Mouse (Mus musculus) kidney, embryonic 14.5 days (tissue): ENCODE results near the gene Get4. TPM values are rescaled to one million over a fixed set of nuclear protein-coding genes. Genes with fewer than 3 reads are reported as not detected.

ENCODE experiments used
- ATAC-seq: fragments of 200-750 bp; cut with Nextera tagmentation; 2 replicates; pipeline ENCODE4 v1.8.0; 2017; ENCODE audit warnings: moderate number of reproducible peaks, mild to moderate bottlenecking, moderate TSS enrichment, moderate library complexity; ENCODE audit not compliant: low FRiP score, low TSS enrichment
- H3K27ac ChIP-seq: fragments of 300-500 bp; sonication (generic); 2 replicates; pipeline ENCODE4 v1.5.1; 2014; ENCODE audit warnings: low read depth, mild to moderate bottlenecking, low read length, moderate library complexity, mixed read lengths
- H3K27me3 ChIP-seq: fragments of 300-500 bp; sonication (generic); 2 replicates; pipeline ENCODE4 v1.6.1; 2014; ENCODE audit warnings: mild to moderate bottlenecking, low read length; ENCODE audit not compliant: control insufficient read depth, insufficient read depth
- H3K36me3 ChIP-seq: fragments of 300-500 bp; sonication (generic); 2 replicates; pipeline ENCODE4 v1.6.1; 2014; ENCODE audit warnings: low read length, mixed read lengths; ENCODE audit not compliant: control insufficient read depth, insufficient read depth
- H3K4me1 ChIP-seq: fragments of 300-500 bp; sonication (generic); 2 replicates; pipeline ENCODE4 v1.6.1; 2014; ENCODE audit warnings: low read length, mixed read lengths; ENCODE audit not compliant: control insufficient read depth, insufficient read depth
- H3K4me2 ChIP-seq: fragments of 300-500 bp; sonication (generic); replicated peaks from 2 replicates; pipeline ENCODE4 v1.6.1; 2014; ENCODE audit warnings: low read depth, mild to moderate bottlenecking, low read length
- H3K4me3 ChIP-seq: fragments of 300-500 bp; sonication (generic); 2 replicates; pipeline ENCODE4 v1.5.1; 2014; ENCODE audit warnings: mild to moderate bottlenecking, low read length
- H3K9ac ChIP-seq: fragments of 300-500 bp; sonication (generic); 2 replicates; pipeline ENCODE4 v1.6.1; 2014; ENCODE audit warnings: low read depth, mild to moderate bottlenecking, low read length, moderate library complexity
- H3K9me3 ChIP-seq: fragments of 300-500 bp; sonication (generic); 2 replicates; pipeline ENCODE4 v1.6.1; 2016; ENCODE audit warnings: low read length; ENCODE audit not compliant: control insufficient read depth
- WGBS: fragments of 180-500 bp; shearing (Covaris S2); extraction: QIAGEN DNeasy Blood & Tissue Kit; methylation state at CpG from one replicate; pipeline ENCODE4 v1.1.7; 2014; 5-methylcytosine and 5-hydroxymethylcytosine counted together
- polyA plus RNA-seq: library from polyadenylated mRNA; unstranded; fragments of >200 nt; fragmentation: Nextera tagmentation; extraction: Ambion mirVana; gene quantifications from 2 replicates; pipeline ENCODE4 v1.2.1, GENCODE M21; 2014

Get4 gene
- polyA plus RNA-seq, 1 experiment from 2014 or later: 156 TPM

GRCm38 (mm10) chr5:139251736-139252080 lies 416 bp upstream of the Get4 start:
- Histone ChIP-seq H3K27me3 (no peaks in the 10 kb centered on the region), H3K36me3 (peaks cover 35% of the 10 kb centered on the region), H3K9ac (peak overlapping the region; percentile 77), H3K9me3 (no peaks in the 10 kb centered on the region), H3K4me3 (peak overlapping the region; percentile 67), H3K4me1 (peaks cover 18% of the 10 kb centered on the region; the same call in 1 of the 2 replicates), H3K27ac (peak overlapping the region; percentile 68; the same call in 1 of the 2 replicates), H3K4me2 (peak overlapping the region; percentile 81)
- peak; percentile 54; the same call in 1 of the 2 replicates for ATAC-seq
- WGBS: 2% methylated on average over 8 of the region's 8 CpGs

GRCm38 (mm10) chr5:139252910-139253245 lies 754 bp downstream of the Get4 start:
- Histone ChIP-seq H3K9me3 (no peaks in the 10 kb centered on the region), H3K4me2 (peak overlapping the region; percentile 94), H3K4me3 (peak overlapping the region; percentile 67), H3K9ac (peak overlapping the region; percentile 77), H3K27ac (peak overlapping the region; percentile 72), H3K4me1 (peaks cover 18% of the 10 kb centered on the region; the same call in 1 of the 2 replicates), H3K36me3 (peaks cover 28% of the 10 kb centered on the region), H3K27me3 (no peaks in the 10 kb centered on the region)
- ATAC-seq: peak; percentile 8
- WGBS: under 1% methylated on average over 7 of the region's 7 CpGs

GRCm38 (mm10) chr5:139253301-139253741 lies 1.2 kb downstream of the Get4 start:
- Histone ChIP-seq H3K4me3 (peak overlapping the region; percentile 67), H3K27me3 (no peaks in the 10 kb centered on the region), H3K4me2 (peak overlapping the region; percentile 94), H3K36me3 (peaks cover 26% of the 10 kb centered on the region), H3K9ac (peak overlapping the region; percentile 77), H3K9me3 (no peaks in the 10 kb centered on the region), H3K4me1 (peaks cover 20% of the 10 kb centered on the region; the same call in 1 of the 2 replicates), H3K27ac (peak overlapping the region; percentile 72)
- 5% methylated on average over 6 of the region's 6 CpGs for WGBS
- no peak for ATAC-seq

- Histone ChIP-seq H3K9ac (no peak overlapping the region), H3K9me3 (no peaks in the 10 kb centered on the region), H3K27me3 (no peaks in the 10 kb centered on the region), H3K27ac (no peak overlapping the region), H3K4me2 (no peak overlapping the region), H3K4me1 (peaks cover 23% of the 10 kb centered on the region; the same call in 1 of the 2 replicates), H3K36me3 (peaks cover 16% of the 10 kb centered on the region), H3K4me3 (no peak overlapping the region)
- no peak for ATAC-seq
- WGBS: 88% methylated on average over 6 of the region's 6 CpGs
Observed at GRCm38 (mm10) chr5:139254938-139255337, 2.8 kb downstream of the Get4 start.

GRCm38 (mm10) chr5:139255777-139256176 lies 3.7 kb downstream of the Get4 start:
- Histone ChIP-seq H3K27ac (no peak overlapping the region), H3K9me3 (no peaks in the 10 kb centered on the region), H3K4me1 (peaks cover 23% of the 10 kb centered on the region; the same call in 1 of the 2 replicates), H3K36me3 (peaks cover 14% of the 10 kb centered on the region; the same call in 1 of the 2 replicates), H3K9ac (no peak overlapping the region), H3K4me2 (no peak overlapping the region), H3K27me3 (no peaks in the 10 kb centered on the region), H3K4me3 (no peak overlapping the region)
- 93% methylated on average over 6 of the region's 6 CpGs for WGBS
- no peak for ATAC-seq

- no peak overlapping the region for H3K27ac ChIP-seq
- H3K4me1 ChIP-seq: peaks cover 23% of the 10 kb centered on the region; the same call in 1 of the 2 replicates
- no peak overlapping the region for H3K4me2 ChIP-seq
- 61% methylated on average over 3 of the region's 3 CpGs for WGBS
- no peak for ATAC-seq
- no peaks in the 10 kb centered on the region for H3K27me3 ChIP-seq
- H3K9ac ChIP-seq: no peak overlapping the region
- no peaks in the 10 kb centered on the region for H3K9me3 ChIP-seq
- H3K4me3 ChIP-seq: no peak overlapping the region
- H3K36me3 ChIP-seq: peaks cover 18% of the 10 kb centered on the region; the same call in 1 of the 2 replicates
Observed at GRCm38 (mm10) chr5:139256211-139256765, 4.2 kb downstream of the Get4 start.

GRCm38 (mm10) chr5:139257265-139257664 lies 5.1 kb downstream of the Get4 start:
- Histone ChIP-seq H3K4me2 (no peak overlapping the region), H3K9ac (no peak overlapping the region), H3K4me3 (no peak overlapping the region), H3K9me3 (no peaks in the 10 kb centered on the region), H3K27me3 (no peaks in the 10 kb centered on the region), H3K36me3 (peaks cover 27% of the 10 kb centered on the region), H3K4me1 (peaks cover 19% of the 10 kb centered on the region; the same call in 1 of the 2 replicates), H3K27ac (no peak overlapping the region)
- WGBS: 96% methylated on average over 1 of the region's 1 CpGs
- no peak for ATAC-seq

GRCm38 (mm10) chr5:139257818-139258217 lies 5.7 kb downstream of the Get4 start:
- no peak overlapping the region for H3K4me2 ChIP-seq
- peaks cover 32% of the 10 kb centered on the region for H3K36me3 ChIP-seq
- H3K9me3 ChIP-seq: no peaks in the 10 kb centered on the region
- H3K27me3 ChIP-seq: no peaks in the 10 kb centered on the region
- no peak overlapping the region for H3K9ac ChIP-seq
- no peak for ATAC-seq
- H3K4me1 ChIP-seq: peaks cover 19% of the 10 kb centered on the region; the same call in 1 of the 2 replicates
- 82% methylated on average over 4 of the region's 4 CpGs for WGBS
- H3K27ac ChIP-seq: no peak overlapping the region
- no peak overlapping the region for H3K4me3 ChIP-seq

- Histone ChIP-seq H3K27ac (no peak overlapping the region), H3K9me3 (no peaks in the 10 kb centered on the region), H3K36me3 (peaks cover 39% of the 10 kb centered on the region), H3K4me3 (no peak overlapping the region), H3K4me2 (no peak overlapping the region), H3K27me3 (no peaks in the 10 kb centered on the region), H3K9ac (no peak overlapping the region), H3K4me1 (peaks cover 17% of the 10 kb centered on the region; the same call in 1 of the 2 replicates)
- ATAC-seq: no peak
- 90% methylated on average over 8 of the region's 8 CpGs for WGBS
Observed at GRCm38 (mm10) chr5:139258371-139259035, 6.4 kb downstream of the Get4 start.
